ENCODE assay signal across 8 mouse cellular contexts in the genomic region with DNA sequence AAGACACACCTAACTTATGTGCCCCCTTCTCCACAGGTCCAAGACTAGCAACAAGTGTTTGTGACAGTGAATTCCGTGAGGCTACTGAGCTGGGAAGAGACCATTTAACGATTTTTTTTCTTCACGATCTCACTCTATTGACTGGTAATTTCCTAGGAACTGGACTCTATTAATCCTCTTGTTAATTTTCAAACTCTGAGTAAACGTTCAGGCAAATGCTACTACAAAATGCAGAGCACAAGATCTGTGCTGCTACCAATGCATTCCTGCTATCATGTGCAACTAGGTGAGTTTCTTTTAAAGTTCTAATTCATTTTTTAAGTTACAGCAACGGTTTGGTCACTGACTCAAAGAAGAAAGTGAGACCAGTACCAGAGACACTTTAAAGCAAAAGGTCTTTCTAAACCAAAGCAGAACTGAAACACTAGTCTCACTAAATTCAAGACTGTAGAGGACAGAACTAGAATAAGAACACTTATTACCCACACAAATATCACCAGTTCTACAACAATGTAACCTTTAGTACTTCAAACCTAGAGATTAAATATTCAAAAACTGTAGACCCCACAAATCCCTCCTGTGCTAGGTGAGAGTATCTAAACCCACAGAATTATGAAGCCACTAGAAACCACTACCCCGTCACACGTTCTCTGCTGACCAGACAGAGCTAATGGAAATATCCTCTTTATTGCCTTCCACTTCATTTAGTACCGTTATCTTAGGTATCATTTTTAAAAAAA. TPM values are rescaled to one million over a fixed set of nuclear protein-coding genes. Genes with fewer than 3 reads are reported as not detected.
DNase-seq lines count a peak whose midpoint lies in the region; ATAC-seq and TF ChIP-seq lines count a peak whose summit lies in the region.

No protein-coding gene starts in this region.

- WGBS in kidney, embryonic 16.5 days: 34% methylated on average over 8 of the region's 8 CpGs
- WGBS in embryonic facial prominence, embryonic 11.5 days: 66% methylated on average over 8 of the region's 8 CpGs
- 44% methylated on average over 8 of the region's 8 CpGs for WGBS in intestine, embryonic 14.5 days

- no peaks in the 10 kb centered on the region for H3K36me3 ChIP-seq in kidney, embryonic 16.5 days (ENCODE audit: insufficient read depth, low read length)
- H3K36me3 ChIP-seq in embryonic facial prominence, embryonic 11.5 days (replicated peaks; ENCODE audit: control insufficient read depth, insufficient read depth, low read depth, low read length): no peaks in the 10 kb centered on the region
- H3K36me3 ChIP-seq in intestine, embryonic 14.5 days (ENCODE audit: control insufficient read depth, insufficient read depth, low read length): no peaks in the 10 kb centered on the region
- no peaks in the 10 kb centered on the region for H3K36me3 ChIP-seq in myocyte (ENCODE audit: control insufficient read depth, insufficient read depth)

- no peaks in the 10 kb centered on the region for H3K9me3 ChIP-seq in kidney, embryonic 16.5 days (ENCODE audit: low read length)
- no peaks in the 10 kb centered on the region for H3K9me3 ChIP-seq in embryonic facial prominence, embryonic 11.5 days (replicated peaks; ENCODE audit: control insufficient read depth, low read length)
- H3K9me3 ChIP-seq in intestine, embryonic 14.5 days (ENCODE audit: control insufficient read depth, low read length): no peaks in the 10 kb centered on the region

- peak overlapping the region; percentile 97 for H3K4me3 ChIP-seq in kidney, embryonic 16.5 days (ENCODE audit: low read length)
- peak overlapping the region; percentile 93 for H3K4me3 ChIP-seq in embryonic facial prominence, embryonic 11.5 days (ENCODE audit: low read depth, low read length)
- peak overlapping the region; percentile 89 for H3K4me3 ChIP-seq in intestine, embryonic 14.5 days (ENCODE audit: low read depth, low read length)
- H3K4me3 ChIP-seq in myocyte: peak overlapping the region; percentile 59

- TF ChIP-seq POLR2A in myocyte (IDR thresholded peaks at IDR 0.05; ENCODE audit: insufficient read length, low read depth): no peak

- no peak overlapping the region for H3ac ChIP-seq in myocyte (ENCODE audit: control insufficient read depth, insufficient read length)

- no peak for DNase-seq in kidney, postnatal 10 days
- DNase-seq in embryonic facial prominence, embryonic 11.5 days (ENCODE audit: low spot score): no peak
- DNase-seq in intestine, embryonic 14.5 days (ENCODE audit: low spot score): no peak
- DNase-seq in embryo, embryonic 11 days: no peak
- no peak for DNase-seq in right cerebral cortex, adult 18-20 months
- no peak for DNase-seq in layer of hippocampus, postnatal 14 days (ENCODE audit: low spot score in 2 of 2)

- H3K9ac ChIP-seq in kidney, embryonic 16.5 days (replicated peaks; ENCODE audit: low read length): peak overlapping the region; percentile 97
- H3K9ac ChIP-seq in embryonic facial prominence, embryonic 11.5 days (replicated peaks; ENCODE audit: low read length): no peak overlapping the region
- H3K9ac ChIP-seq in intestine, embryonic 14.5 days (ENCODE audit: low read length): peak overlapping the region; percentile 93

- ATAC-seq in kidney, embryonic 16.5 days (ENCODE audit: low FRiP score, low TSS enrichment): no peak
- no peak for ATAC-seq in embryonic facial prominence, embryonic 11.5 days (replicated peaks; ENCODE audit: insufficient number of reproducible peaks, low FRiP score, low TSS enrichment, low read depth)
- no peak for ATAC-seq in intestine, embryonic 14.5 days (replicated peaks; ENCODE audit: low FRiP score, low TSS enrichment, low read depth)

- peak overlapping the region; percentile 76 for H3K4me2 ChIP-seq in kidney, embryonic 16.5 days (replicated peaks; ENCODE audit: low read depth, low read length)
- H3K4me2 ChIP-seq in embryonic facial prominence, embryonic 11.5 days (ENCODE audit: low read depth, low read length): peak overlapping the region; percentile 40
- H3K4me2 ChIP-seq in intestine, embryonic 14.5 days (ENCODE audit: low read length): peak overlapping the region; percentile 78
- H3K4me2 ChIP-seq in myocyte (ENCODE audit: low read depth): peak overlapping the region; percentile 76

- peak overlapping the region; percentile 17; the same call in 1 of the 2 replicates for H3K27ac ChIP-seq in kidney, embryonic 16.5 days (ENCODE audit: low read length)
- no peak overlapping the region for H3K27ac ChIP-seq in embryonic facial prominence, embryonic 11.5 days (replicated peaks; ENCODE audit: low read depth, low read length)
- H3K27ac ChIP-seq in intestine, embryonic 14.5 days (ENCODE audit: low read depth): no peak overlapping the region

- H3K27me3 ChIP-seq in kidney, embryonic 16.5 days (ENCODE audit: insufficient read depth, low read length): no peaks in the 10 kb centered on the region
- no peaks in the 10 kb centered on the region for H3K27me3 ChIP-seq in embryonic facial prominence, embryonic 11.5 days (ENCODE audit: control insufficient read depth, insufficient read depth, low read length)
- H3K27me3 ChIP-seq in intestine, embryonic 14.5 days (replicated peaks; ENCODE audit: control insufficient read depth, insufficient read depth, low read length): no peaks in the 10 kb centered on the region
- H3K27me3 ChIP-seq in myocyte (ENCODE audit: control insufficient read depth, insufficient read depth, insufficient read length): no peaks in the 10 kb centered on the region

- H3K4me1 ChIP-seq in kidney, embryonic 16.5 days (ENCODE audit: insufficient read depth, low read length): peaks cover 44% of the 10 kb centered on the region
- no peaks in the 10 kb centered on the region for H3K4me1 ChIP-seq in embryonic facial prominence, embryonic 11.5 days (ENCODE audit: control insufficient read depth, insufficient read depth, low read length)
- H3K4me1 ChIP-seq in intestine, embryonic 14.5 days (replicated peaks; ENCODE audit: control insufficient read depth, insufficient read depth, low read length): peaks cover 26% of the 10 kb centered on the region

- H3K79me2 ChIP-seq in myocyte (ENCODE audit: control insufficient read depth, insufficient read depth): peaks cover 64% of the 10 kb centered on the region

TF ChIP-seq in myocyte, 11 proteins besides CTCF, POLR2A, EP300 and RAD21:
- no peak for TF ChIP-seq REST (IDR thresholded peaks at IDR 0.05; ENCODE audit: insufficient read depth, insufficient read length)
- TF ChIP-seq CEBPB (IDR thresholded peaks at IDR 0.05; ENCODE audit: insufficient read depth, poor library complexity, severe bottlenecking): no peak
- no peak for TF ChIP-seq MYOG (IDR thresholded peaks at IDR 0.05; ENCODE audit: control insufficient read depth in 1 of 3, insufficient read depth in 1 of 3, insufficient read length in 2 of 3, low read depth in 2 of 3)
- TF ChIP-seq MYOD1 (IDR thresholded peaks at IDR 0.05; ENCODE audit: control insufficient read depth in 1 of 3, insufficient read length in 2 of 3, low read depth in 2 of 3): no peak
- no peak for TF ChIP-seq POLR2AphosphoS2 (IDR thresholded peaks at IDR 0.05; ENCODE audit: insufficient read length, low read depth)
- no peak for TF ChIP-seq E2F4 (IDR thresholded peaks at IDR 0.05; ENCODE audit: insufficient read depth)
- no peak for TF ChIP-seq MAX (IDR thresholded peaks at IDR 0.05; ENCODE audit: low read depth)
- TF ChIP-seq USF1 (IDR thresholded peaks at IDR 0.05; ENCODE audit: low read depth): no peak
- no peak for TF ChIP-seq SRF (IDR thresholded peaks at IDR 0.05; ENCODE audit: control insufficient read depth, insufficient read length, low read depth)
- TF ChIP-seq TCF12 (IDR thresholded peaks at IDR 0.05; ENCODE audit: insufficient read depth, poor library complexity, severe bottlenecking): no peak
- no peak for TF ChIP-seq TCF3 (IDR thresholded peaks at IDR 0.05; ENCODE audit: insufficient read length, low read depth)

RNA-seq across cellular contexts. Expression of gene Arl5a, which starts 1.7 kb away (rescaled TPM):
- polyA plus RNA-seq in kidney, embryonic 16.5 days (2015; fragmentation: Nextera tagmentation; extraction: Ambion mirVana): 35.6 and 45.3 TPM in 2 replicates
- 79.1 and 91.3 TPM in 2 replicates for polyA plus RNA-seq in embryonic facial prominence, embryonic 11.5 days (2014; fragmentation: Nextera tagmentation; extraction: Ambion mirVana)
- polyA plus RNA-seq in intestine, embryonic 14.5 days (2014; fragmentation: Nextera tagmentation; extraction: Ambion mirVana): 54.3 and 57.0 TPM in 2 replicates
- polyA plus RNA-seq in myocyte (2012; fragmentation: generic; extraction: Trizol): 14.6 TPM
- total RNA-seq in layer of hippocampus, postnatal 14 days (2021): 10 to 100 TPM; 64.7 to 65.5 TPM

RNA-seq across cellular contexts. Expression of gene Neb, which starts 44.8 kb away (rescaled TPM):
- 4.9 TPM in 2 replicates for polyA plus RNA-seq in kidney, embryonic 16.5 days (2015; fragmentation: Nextera tagmentation; extraction: Ambion mirVana)
- polyA plus RNA-seq in embryonic facial prominence, embryonic 11.5 days (2014; fragmentation: Nextera tagmentation; extraction: Ambion mirVana): 6.5 and 7.2 TPM in 2 replicates
- polyA plus RNA-seq in intestine, embryonic 14.5 days (2014; fragmentation: Nextera tagmentation; extraction: Ambion mirVana): 0.07 and 0.35 TPM in 2 replicates
- 60.8 TPM for polyA plus RNA-seq in myocyte (2012; fragmentation: generic; extraction: Trizol)
- 1 to 10 TPM; 2.5 to 3.3 TPM for total RNA-seq in layer of hippocampus, postnatal 14 days (2021)
